Mouse (Mus musculus) thymus, adult 2 months (tissue): ENCODE measurements around the gene Tmem268.

Experiments
- CTCF ChIP-seq: fragments of 200-500 bp; IDR thresholded peaks from 2 replicates; pipeline ENCODE4 v1.5.1; 2012; ENCODE audit warnings: mild to moderate bottlenecking, control low read depth, low read length, moderate library complexity, borderline replicate concordance; ENCODE audit not compliant: control insufficient read depth, poor library complexity, insufficient read depth; ENCODE audit errors: extremely low read depth
- POLR2A ChIP-seq: fragments of 200-500 bp; IDR thresholded peaks from 2 replicates; pipeline ENCODE4 v1.6.1; 2012; ENCODE audit warnings: mild to moderate bottlenecking, low read length, control low read depth, moderate library complexity; ENCODE audit not compliant: control insufficient read depth, poor library complexity, insufficient read depth; ENCODE audit errors: extremely low read depth

- no peak for TF ChIP-seq CTCF
- TF ChIP-seq POLR2A, result no peak
Measured at GRCm38 (mm10) chr4:63515021-63515420, 43.6 kb upstream of the Tmem268 start.
